Mouse (Mus musculus) cerebellum, adult 8-10 months (tissue): ENCODE measurements around the gene Por.

Experiments used
- DNase-seq: peaks from one replicate; pipeline ENCODE4 v3.0.0; 2022

The Por gene

DNA sequence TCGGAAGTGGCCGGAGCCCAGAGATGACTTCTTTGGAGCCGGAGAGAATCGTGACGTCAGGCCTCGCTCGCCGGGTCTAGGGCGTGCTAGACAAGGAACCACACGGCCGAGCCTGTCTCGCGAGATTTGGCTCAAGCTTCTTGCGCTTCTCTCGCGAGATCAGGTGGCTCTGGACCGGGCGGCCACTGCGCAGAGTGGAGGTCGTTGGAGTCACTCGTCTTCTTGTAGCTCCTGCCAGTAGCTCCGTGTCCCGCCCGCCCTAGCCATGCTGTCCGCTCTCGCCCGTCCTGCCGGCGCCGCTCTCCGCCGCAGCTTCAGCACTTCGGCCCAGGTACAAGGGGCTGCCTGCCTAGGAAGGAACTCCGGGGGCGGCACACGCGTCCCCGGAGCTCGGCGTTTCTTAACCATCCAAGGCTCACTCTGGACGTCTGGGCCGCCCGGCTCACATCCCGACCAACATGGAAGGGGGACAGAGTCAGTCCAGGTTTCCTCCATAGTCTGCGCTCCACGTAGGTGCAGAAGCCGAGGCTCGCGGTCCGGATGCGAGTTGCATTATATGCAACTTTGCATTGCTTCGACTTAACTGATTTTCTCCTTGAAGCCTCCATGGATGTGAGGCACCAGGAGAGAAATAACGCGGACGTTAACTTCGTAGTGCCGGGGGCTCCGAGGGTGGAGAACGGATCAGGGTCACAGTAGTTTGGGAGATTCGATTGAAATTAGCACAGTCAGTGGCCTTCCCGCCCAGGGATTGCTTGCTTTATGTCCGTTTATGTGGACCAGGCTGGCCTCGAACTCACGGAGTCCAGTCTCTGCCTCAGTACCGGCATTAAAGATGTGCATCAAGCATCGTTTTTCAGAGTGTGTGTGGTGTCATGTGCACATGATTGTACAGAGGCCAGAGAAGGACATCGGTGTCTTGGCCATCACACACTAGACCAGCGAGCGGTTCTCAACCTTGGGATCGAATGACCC, 108.9 kb downstream of the Por start, which contains the start of gene Mdh2:
Gene Mdh2 (plus strand): TSS at position 10 of the 975 bp plus-strand sequence.
- DNase-seq = peak; percentile 99

DNA sequence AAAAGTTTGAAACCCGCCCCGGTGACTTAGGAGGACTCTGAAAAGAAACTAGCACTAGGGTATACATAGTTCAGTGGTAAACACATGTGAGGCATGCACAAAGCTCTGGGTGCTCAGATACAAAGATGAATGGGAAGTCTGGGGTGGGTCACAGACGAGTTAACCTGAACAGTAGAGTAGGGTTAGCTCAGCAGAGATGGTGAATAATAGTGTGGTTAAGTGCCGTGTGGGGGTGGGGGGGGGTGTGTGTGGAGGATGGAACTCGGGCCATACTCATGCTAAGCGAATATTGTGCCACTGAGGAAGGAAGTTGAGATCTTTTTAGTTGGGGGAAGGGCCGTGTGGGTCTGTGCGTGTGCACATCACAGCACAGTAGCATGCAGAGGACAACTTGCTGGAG, 110.5 kb downstream of the Por start:
- no peak for DNase-seq

DNA sequence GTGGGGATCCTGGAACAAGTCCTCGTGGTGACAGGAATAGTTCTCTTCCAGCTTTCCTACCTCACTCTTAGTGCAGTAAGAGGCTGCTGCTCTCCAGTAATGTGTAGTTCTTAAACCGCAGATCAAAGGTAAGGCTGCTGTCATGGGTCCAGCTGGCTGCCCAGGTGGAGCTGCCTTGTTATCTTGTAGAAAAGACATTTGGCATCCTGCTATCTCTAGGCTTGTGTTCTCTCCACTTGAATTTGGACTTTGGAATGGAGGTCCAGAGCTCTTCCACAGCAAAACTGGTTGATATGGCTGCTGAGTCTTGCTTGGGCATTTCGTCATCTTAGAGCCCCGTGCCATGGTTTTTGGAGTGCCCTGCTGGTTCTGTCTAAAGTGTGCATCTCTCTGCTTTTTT, 113.1 kb downstream of the Por start:
- no peak for DNase-seq
